Mouse (Mus musculus) intestine, postnatal 0 days (tissue): ENCODE data around the gene Dock9. TPM values are rescaled to one million over a fixed set of nuclear protein-coding genes. Genes with fewer than 3 reads are reported as not detected.
"Not testable (repeated sequence)": the region's sequence is repeated elsewhere in the genome, so short reads cannot be mapped to it uniquely, and the experiment has no call there.

Experiments
- ATAC-seq: fragments of 200-750 bp; cut with Nextera tagmentation; 2 replicates; pipeline ENCODE4 v1.8.0; 2017; ENCODE audit warnings: mild to moderate bottlenecking, moderate TSS enrichment, moderate library complexity
- H3K27ac ChIP-seq: fragments of 300-500 bp; sonication (generic); 2 replicates; pipeline ENCODE4 v1.5.1; 2014; ENCODE audit warnings: mild to moderate bottlenecking, low read depth, low read length, moderate library complexity
- H3K27me3 ChIP-seq: fragments of 300-500 bp; sonication (generic); replicated peaks from 2 replicates; pipeline ENCODE4 v1.6.1; 2014; ENCODE audit warnings: low read length, mixed read lengths; ENCODE audit not compliant: control insufficient read depth, insufficient read depth
- H3K36me3 ChIP-seq: fragments of 300-500 bp; sonication (generic); 2 replicates; pipeline ENCODE4 v1.6.1; 2014; ENCODE audit warnings: mild to moderate bottlenecking, moderate library complexity; ENCODE audit not compliant: control insufficient read depth, insufficient read depth
- H3K4me1 ChIP-seq: fragments of 300-500 bp; sonication (generic); replicated peaks from 2 replicates; pipeline ENCODE4 v1.6.1; 2014; ENCODE audit warnings: antibody characterized with exemption, low read length, mixed read lengths; ENCODE audit not compliant: control insufficient read depth, insufficient read depth
- H3K4me2 ChIP-seq: fragments of 300-500 bp; sonication (generic); replicated peaks from 2 replicates; pipeline ENCODE4 v1.6.1; 2014; ENCODE audit warnings: low read depth, mild to moderate bottlenecking, moderate library complexity
- H3K4me3 ChIP-seq: fragments of 300-500 bp; sonication (generic); 2 replicates; pipeline ENCODE4 v1.5.1; 2014; ENCODE audit warnings: low read depth, low read length
- H3K9ac ChIP-seq: fragments of 300-500 bp; sonication (generic); 2 replicates; pipeline ENCODE4 v1.6.1; 2014; ENCODE audit warnings: mild to moderate bottlenecking, low read depth, low read length
- H3K9me3 ChIP-seq: fragments of 300-500 bp; sonication (generic); 2 replicates; pipeline ENCODE4 v1.6.1; 2016; ENCODE audit warnings: mixed run types; ENCODE audit not compliant: control insufficient read depth
- CTCF ChIP-seq: sonication (generic); IDR thresholded peaks from 2 replicates; pipeline ENCODE4 v1.5.1; 2016; ENCODE audit warnings: low read depth, mild to moderate bottlenecking, control low read depth, antibody characterized with exemption, moderate library complexity
- WGBS: fragments of 180-500 bp; shearing (Covaris S2); extraction: QIAGEN DNeasy Blood & Tissue Kit; methylation state at CpG from one replicate; pipeline ENCODE4 v1.1.7; 2014; 5-methylcytosine and 5-hydroxymethylcytosine counted together
- polyA plus RNA-seq: library from polyadenylated mRNA; unstranded; fragments of >200 nt; fragmentation: Nextera tagmentation; extraction: Ambion mirVana; gene quantifications from 2 replicates; pipeline ENCODE4 v1.2.1, GENCODE M21; 2015

Dock9 gene
- polyA plus RNA-seq, 1 experiment from 2014 or later = 6.2 TPM

DNA sequence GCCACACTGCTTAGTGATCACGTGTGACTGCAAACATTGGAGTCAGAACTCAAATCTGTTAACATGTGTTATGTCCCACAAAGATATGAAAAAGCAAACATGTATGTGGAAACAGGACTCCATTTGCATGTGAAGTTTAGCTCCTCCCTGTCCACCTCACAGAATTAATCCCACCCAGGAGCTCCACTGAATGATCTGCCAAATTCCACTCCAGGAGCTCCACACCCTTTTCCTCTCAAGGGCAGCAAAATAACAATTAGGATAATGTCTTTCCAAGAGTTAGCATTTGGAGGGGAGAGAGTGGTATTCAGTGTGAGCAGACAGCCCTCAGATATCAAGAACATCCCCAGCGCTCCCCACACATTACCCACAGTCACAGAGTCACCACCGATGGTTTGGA is 102.9 kb downstream of the Dock9 start:
- Histone ChIP-seq H3K4me2 (no peak overlapping the region), H3K9ac (no peak overlapping the region), H3K4me3 (no peak overlapping the region), H3K9me3 (no peaks in the 10 kb centered on the region), H3K27ac (no peak overlapping the region), H3K36me3 (no peaks in the 10 kb centered on the region; the same call in 1 of the 2 replicates), H3K4me1 (no peaks in the 10 kb centered on the region; the same call in 1 of the 2 replicates), H3K27me3 (no peaks in the 10 kb centered on the region)
- no peak for ATAC-seq
- 93% methylated on average over 3 of the region's 3 CpGs for WGBS
- no peak for TF ChIP-seq CTCF

DNA sequence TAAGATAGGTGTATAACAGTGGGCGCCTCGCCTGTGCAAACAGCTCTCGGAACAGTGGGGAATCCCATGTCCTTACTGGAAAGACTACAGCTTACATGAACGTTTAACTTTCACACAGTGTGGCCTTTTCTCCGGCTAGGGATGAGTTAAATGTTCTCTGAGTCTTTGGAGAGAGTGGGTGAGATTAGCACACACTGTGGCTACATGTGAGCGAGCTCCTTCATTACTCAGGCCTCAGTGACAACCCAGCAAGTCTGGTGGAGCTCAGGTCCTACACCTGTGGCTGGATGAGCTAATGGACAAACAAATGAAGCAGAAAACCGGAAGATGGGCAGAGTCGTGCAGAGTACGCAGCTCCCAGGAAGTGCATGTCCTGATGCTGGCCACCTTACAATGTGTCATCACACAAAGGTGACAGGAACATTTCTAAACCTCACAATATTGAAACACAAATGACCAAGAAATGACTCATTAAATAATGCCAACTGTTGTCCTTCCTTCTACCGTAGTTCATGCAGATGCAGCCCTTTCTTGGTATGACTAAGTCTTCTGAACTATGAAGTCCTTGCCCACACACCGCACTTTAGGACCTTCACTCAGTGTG is 103.5 kb downstream of the Dock9 start:
- ATAC-seq = no peak
- Histone ChIP-seq H3K9ac (no peak overlapping the region), H3K27ac (no peak overlapping the region), H3K4me3 (no peak overlapping the region), H3K4me2 (no peak overlapping the region), H3K9me3 (no peaks in the 10 kb centered on the region), H3K27me3 (no peaks in the 10 kb centered on the region), H3K36me3 (no peaks in the 10 kb centered on the region; the same call in 1 of the 2 replicates), H3K4me1 (no peaks in the 10 kb centered on the region; the same call in 1 of the 2 replicates)
- WGBS = 88% methylated on average over 11 of the region's 11 CpGs
- no peak for TF ChIP-seq CTCF

DNA sequence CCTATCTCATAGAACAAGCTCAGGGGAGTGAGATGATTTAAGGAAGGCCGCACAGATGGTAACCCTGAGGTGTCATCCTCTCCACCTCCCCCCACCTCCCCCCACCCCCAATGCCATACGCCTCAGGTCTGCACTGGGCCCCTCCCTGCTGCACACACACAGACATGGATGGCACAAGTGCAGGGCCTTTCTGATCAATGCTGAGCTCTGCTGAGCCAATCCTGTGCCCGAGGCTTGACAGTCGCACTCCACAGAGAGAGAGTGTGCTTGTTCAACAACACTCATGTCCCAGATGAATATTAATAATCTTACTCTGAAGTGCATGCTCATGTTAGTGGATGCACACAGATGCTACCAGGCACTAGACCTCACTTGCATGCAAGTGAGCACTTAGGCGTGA is 108.0 kb downstream of the Dock9 start:
- H3K4me1 ChIP-seq, H3K27ac ChIP-seq, H3K9ac ChIP-seq, H3K36me3 ChIP-seq, H3K4me3 ChIP-seq, H3K27me3 ChIP-seq, H3K4me2 ChIP-seq, ATAC-seq, H3K9me3 ChIP-seq: not testable (repeated sequence)
- 75% methylated on average over 5 of the region's 5 CpGs for WGBS

GRCm38 (mm10) chr14:121688175-121688574 is 109.5 kb downstream of the Dock9 start:
- no peak overlapping the region for H3K4me3 ChIP-seq
- TF ChIP-seq CTCF = no peak
- 73% methylated on average over 1 of the region's 1 CpGs for WGBS
- no peaks in the 10 kb centered on the region; the same call in 1 of the 2 replicates for H3K36me3 ChIP-seq
- no peak overlapping the region for H3K27ac ChIP-seq
- no peaks in the 10 kb centered on the region for H3K9me3 ChIP-seq
- no peaks in the 10 kb centered on the region for H3K4me1 ChIP-seq
- H3K27me3 ChIP-seq = no peaks in the 10 kb centered on the region
- no peak overlapping the region for H3K9ac ChIP-seq
- no peak overlapping the region for H3K4me2 ChIP-seq
- no peak for ATAC-seq

DNA sequence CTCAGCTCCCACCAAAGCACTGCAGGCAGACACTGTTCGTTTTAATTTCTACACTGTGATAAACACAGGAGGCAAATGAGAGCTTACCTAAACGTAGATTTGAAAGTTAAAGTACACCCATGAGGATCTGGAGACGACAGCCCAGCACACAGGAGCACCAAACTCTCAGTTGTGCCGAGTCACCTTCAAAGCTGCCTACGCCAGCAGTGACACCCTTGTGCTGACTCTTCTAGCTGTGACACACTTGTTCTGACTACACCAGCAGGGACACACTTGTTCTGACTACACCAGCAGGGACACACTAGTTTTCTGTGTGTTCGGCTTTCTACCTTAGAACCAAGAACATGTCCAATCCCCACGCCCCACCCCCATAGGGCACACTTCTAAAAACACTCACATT is 110.4 kb downstream of the Dock9 start:
- no peak overlapping the region for H3K4me2 ChIP-seq
- no peak for ATAC-seq
- no peak overlapping the region for H3K9ac ChIP-seq
- H3K27me3 ChIP-seq = no peaks in the 10 kb centered on the region
- H3K4me1 ChIP-seq = no peaks in the 10 kb centered on the region
- no peak overlapping the region for H3K4me3 ChIP-seq
- no peak overlapping the region for H3K27ac ChIP-seq
- 76% methylated on average over 7 of the region's 7 CpGs for WGBS
- TF ChIP-seq CTCF = no peak
- no peaks in the 10 kb centered on the region for H3K9me3 ChIP-seq
- H3K36me3 ChIP-seq = no peaks in the 10 kb centered on the region; the same call in 1 of the 2 replicates

DNA sequence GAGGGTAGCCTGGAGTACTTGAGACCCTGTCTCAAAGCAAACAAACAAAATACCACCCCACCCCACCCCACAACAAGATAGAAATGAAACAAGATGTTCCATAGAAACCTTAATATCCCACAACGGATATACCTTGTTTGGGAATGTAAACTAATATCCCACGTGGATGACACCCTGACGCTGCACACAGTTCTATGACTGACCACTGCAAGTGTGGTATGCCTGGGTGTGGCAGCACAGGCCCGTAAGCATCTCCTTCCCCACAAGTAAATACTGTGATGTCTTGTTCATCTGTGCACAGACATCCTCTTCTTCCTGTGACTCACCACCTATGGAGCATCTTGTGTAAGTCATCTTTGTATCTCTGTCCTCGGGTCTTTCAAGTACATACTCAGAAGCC is 118.7 kb downstream of the Dock9 start:
- Histone ChIP-seq H3K36me3 (no peaks in the 10 kb centered on the region), H3K27me3 (no peaks in the 10 kb centered on the region), H3K9me3 (no peaks in the 10 kb centered on the region), H3K4me3 (no peak overlapping the region), H3K4me2 (no peak overlapping the region), H3K4me1 (peaks cover 2% of the 10 kb centered on the region; the same call in 1 of the 2 replicates), H3K9ac (no peak overlapping the region), H3K27ac (0 out of 2 replicates have a peak overlapping the region, but pooled peaks have one; percentile 15)
- WGBS = 58% methylated on average over 5 of the region's 5 CpGs
- ATAC-seq = no peak
- TF ChIP-seq CTCF = no peak

- no peak overlapping the region for H3K4me2 ChIP-seq
- no peaks in the 10 kb centered on the region for H3K27me3 ChIP-seq
- no peaks in the 10 kb centered on the region for H3K9me3 ChIP-seq
- no peak for ATAC-seq
- peaks cover 2% of the 10 kb centered on the region; the same call in 1 of the 2 replicates for H3K4me1 ChIP-seq
- no peaks in the 10 kb centered on the region for H3K36me3 ChIP-seq
- H3K27ac ChIP-seq = no peak overlapping the region
- no peak for TF ChIP-seq CTCF
- no peak overlapping the region for H3K4me3 ChIP-seq
- 35% methylated on average over 10 of the region's 10 CpGs for WGBS
- H3K9ac ChIP-seq = no peak overlapping the region
Measured at GRCm38 (mm10) chr14:121678445-121678844, 119.2 kb downstream of the Dock9 start.
